Mouse (Mus musculus) cerebellum, postnatal 4 days (tissue): ENCODE measurements around the gene Runx2.

ENCODE experiments used
- DNase-seq, 2 experiments: peaks; one replicate each; pipeline ENCODE4 v3.0.0; 2022; ENCODE audit warnings: low spot score in 2 of 2, mixed read lengths in 1 of 2

Gene Runx2

GRCm38 (mm10) chr17:44592067-44592736 lies 222.4 kb downstream of the Runx2 start:
- DNase-seq = no peak

- no peak for DNase-seq
Observed at GRCm38 (mm10) chr17:44588470-44588869, 226.1 kb downstream of the Runx2 start.

- DNase-seq = no peak
Observed at GRCm38 (mm10) chr17:44588020-44588419, 226.6 kb downstream of the Runx2 start.

DNA sequence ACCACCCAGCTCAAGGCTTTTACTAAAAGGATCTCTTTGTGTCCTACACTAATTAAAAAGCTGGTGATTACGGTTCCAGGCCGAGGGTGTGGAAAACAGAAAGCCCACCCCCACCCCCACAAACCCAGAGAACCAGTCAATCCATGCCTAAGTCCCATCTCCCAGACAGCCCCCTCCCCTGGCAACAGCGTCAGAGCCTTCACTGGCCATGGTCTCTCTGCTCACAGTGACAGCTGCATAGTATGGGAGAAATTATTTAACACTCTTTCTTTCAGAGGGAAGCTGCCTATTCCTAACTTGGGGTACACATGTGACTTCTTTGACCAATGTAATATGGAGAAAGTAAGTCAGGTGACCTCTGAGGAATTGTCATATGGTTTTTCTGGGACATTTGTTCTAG lies 228.4 kb downstream of the Runx2 start:
- no peak for DNase-seq

GRCm38 (mm10) chr17:44584781-44585180 lies 229.8 kb downstream of the Runx2 start:
- DNase-seq = no peak

GRCm38 (mm10) chr17:44577791-44578190 lies 236.8 kb downstream of the Runx2 start:
- no peak for DNase-seq

GRCm38 (mm10) chr17:44570899-44571298 lies 243.7 kb downstream of the Runx2 start:
- DNase-seq = no peak

DNA sequence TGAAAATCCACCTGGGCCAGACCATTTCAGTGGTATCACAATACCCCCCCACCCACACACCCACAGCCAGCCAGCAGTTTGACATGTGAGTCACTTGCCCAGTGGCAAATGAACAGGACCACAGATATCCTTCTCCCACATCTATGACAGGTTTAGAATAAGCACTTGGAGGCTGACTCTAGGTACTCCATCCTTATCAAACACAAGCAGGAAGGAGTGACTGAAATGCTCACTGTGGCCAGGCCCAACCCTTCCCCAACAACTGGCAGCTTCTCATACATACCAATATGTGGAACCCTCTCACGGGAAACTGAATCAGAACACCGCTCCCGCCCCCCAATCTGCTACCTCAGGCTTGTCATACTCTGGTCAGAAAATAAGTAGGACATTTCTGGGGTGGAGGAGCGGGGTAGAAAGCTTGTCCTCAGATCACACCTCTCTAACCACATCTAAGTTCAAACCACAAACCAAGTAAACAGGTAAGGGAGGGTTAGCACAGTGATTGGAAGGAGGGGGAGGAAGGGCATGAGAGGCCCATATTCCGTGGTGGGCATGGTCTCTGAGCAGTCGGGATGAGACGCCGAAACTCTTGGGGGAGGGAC lies 245.5 kb downstream of the Runx2 start:
- DNase-seq = no peak

GRCm38 (mm10) chr17:44566992-44567391 lies 247.6 kb downstream of the Runx2 start:
- no peak for DNase-seq

GRCm38 (mm10) chr17:44565884-44566515 lies 248.6 kb downstream of the Runx2 start:
- DNase-seq = no peak

DNA sequence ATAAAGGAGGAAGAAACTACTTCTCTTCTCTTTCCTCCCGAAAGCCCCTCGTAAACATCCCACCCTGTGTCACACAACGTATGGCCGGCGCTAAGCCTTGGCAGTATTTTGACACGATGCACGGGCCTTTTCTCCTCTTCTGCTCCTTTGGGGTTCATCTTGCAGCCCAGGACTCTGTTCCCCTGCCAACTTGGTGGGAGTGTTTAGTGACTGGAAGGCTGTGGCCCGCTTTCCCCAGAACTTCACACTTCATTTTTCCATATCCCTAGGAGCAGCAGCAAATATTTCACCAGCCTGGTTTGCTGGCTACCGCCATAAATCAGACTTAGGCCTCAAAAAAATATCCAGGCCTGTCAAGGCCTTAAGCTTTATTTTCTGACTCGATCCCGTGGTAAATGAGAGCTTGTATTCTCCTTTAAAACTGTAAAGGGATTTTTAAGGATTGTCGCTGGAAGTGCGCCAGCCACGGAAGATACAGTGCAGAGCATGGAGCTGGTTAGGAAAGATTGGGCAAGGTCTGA lies 249.2 kb downstream of the Runx2 start:
- no peak for DNase-seq

- no peak for DNase-seq
Observed at GRCm38 (mm10) chr17:44564611-44565198, 249.9 kb downstream of the Runx2 start.

GRCm38 (mm10) chr17:44560016-44560415 lies 254.6 kb downstream of the Runx2 start:
- DNase-seq = no peak

DNA sequence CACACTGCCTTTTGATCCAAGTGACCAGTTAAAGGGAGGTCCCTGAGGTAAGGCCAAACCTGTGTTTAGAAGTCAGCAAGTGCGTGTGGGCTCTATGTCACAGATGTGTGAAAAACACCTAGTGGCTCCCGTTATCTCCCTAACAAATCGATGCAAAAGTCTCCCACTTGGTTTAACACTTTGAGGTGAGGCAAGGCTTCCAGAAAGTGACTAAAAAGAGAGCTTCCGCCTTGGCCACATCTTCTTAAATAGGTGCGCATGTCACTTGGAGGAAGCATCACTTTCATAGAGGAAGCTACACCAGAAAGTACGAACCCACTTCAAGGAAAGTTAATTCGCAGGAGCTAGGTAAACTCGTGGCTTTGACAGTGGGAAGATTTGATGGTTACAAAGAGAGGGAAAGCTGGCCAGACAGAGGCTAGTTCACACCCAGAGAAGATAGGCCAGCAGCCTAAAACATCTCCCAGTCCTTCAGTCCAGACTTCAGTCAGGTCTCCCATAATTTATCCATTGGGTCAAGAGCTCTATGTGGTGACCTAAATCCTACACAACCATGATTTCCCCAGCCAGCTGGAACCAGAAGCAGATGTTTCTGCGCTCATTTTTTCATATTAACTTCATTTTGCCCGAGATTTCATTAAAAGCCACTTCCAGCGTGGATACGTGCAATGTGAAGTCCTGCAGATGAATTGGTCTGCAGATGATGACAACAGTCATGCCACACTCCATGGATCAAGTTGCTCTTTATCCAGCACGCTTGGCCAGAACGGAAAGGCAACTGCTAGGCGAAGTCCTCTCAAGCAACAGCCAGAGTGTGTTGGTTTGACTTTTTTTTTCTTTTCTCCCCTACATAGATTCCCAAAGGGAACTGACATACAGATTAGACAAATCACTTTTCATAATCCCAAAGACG lies 257.1 kb downstream of the Runx2 start:
- no peak for DNase-seq

- no peak for DNase-seq
Observed at GRCm38 (mm10) chr17:44554941-44555340, 259.7 kb downstream of the Runx2 start.

DNA sequence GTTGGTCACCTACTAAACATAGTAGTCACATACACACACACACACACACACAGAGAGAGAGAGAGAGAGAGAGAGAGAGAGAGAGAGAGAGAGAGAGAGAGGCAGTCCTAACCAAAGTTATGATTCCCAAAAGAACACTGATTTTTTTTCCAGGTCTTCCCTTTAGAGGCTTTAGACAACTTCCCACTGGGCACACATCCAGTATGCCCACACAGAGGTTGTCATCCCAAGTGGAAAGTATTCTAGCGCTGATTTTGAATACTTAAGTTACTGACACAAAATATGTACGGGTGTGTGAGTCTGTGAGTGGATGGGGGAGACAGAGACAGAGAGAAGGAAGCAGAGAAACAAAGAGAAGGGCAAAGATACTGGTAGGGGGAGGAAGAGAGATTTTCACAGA lies 265.0 kb downstream of the Runx2 start:
- no peak for DNase-seq

DNA sequence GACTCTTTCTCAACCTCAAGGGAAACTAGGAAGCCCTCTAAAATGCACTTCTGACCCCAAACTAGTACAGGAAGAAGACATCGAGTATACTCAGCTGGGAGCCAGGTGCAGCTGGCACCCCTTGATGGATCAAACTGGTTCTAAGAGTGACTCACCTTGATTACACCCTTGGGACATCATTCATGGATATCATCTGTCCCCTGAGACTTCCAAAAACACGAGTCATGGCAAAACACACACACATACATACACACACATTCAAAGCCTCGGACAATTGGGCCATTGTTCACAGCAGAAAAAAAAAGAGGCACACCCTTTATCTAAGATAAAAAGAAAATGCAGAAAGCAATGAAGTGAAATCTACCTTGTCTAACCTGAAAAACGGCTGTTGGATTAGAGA lies 266.7 kb downstream of the Runx2 start:
- no peak for DNase-seq

- no peak for DNase-seq
Observed at GRCm38 (mm10) chr17:44546801-44547200, 267.8 kb downstream of the Runx2 start.

GRCm38 (mm10) chr17:44545141-44545813 lies 269.3 kb downstream of the Runx2 start:
- DNase-seq = no peak

DNA sequence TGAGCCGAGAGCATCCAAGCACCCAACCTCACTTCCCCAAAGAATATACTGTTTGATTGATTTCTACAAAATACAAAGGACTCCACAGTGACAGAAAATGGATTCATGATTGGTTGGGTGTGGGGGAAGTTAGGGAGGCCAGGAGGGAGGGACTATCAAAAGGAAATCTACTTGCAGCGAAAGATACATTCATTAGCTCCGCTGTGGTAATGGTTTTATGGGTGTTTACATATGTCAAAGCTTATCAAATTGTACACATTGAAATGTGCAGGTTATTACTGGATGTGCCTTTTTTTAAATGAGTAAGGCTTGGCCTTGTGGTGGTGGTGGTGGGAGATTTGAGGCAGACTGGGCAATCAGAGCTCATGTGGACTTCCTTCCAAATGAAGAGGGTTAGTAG lies 271.9 kb downstream of the Runx2 start:
- no peak for DNase-seq

GRCm38 (mm10) chr17:44540699-44541098 lies 273.9 kb downstream of the Runx2 start:
- DNase-seq = no peak
